Comparison of ENCODE assay signal across 8 mouse cellular contexts in genomic region chr17:35262664-35263522, GRCm38 (mm10). TPM values are rescaled to one million over a fixed set of nuclear protein-coding genes. Genes with fewer than 3 reads are reported as not detected.
DNase-seq lines count a peak whose midpoint lies in the region; ATAC-seq and TF ChIP-seq lines count a peak whose summit lies in the region.

Gene H2-D1 (plus strand): TSS chr17:35262730.

- peaks cover 32% of the 10 kb centered on the region for H3K4me1 ChIP-seq in erythroblast, embryonic 14.5 days (ENCODE audit: control insufficient read depth)
- H3K4me1 ChIP-seq in heart, embryonic 12.5 days (replicated peaks): peaks cover 4% of the 10 kb centered on the region; the same call in 1 of the 2 replicates
- H3K4me1 ChIP-seq in kidney, postnatal 0 days (replicated peaks; ENCODE audit: insufficient read depth, low read length): no peaks in the 10 kb centered on the region
- H3K4me1 ChIP-seq in liver, embryonic 11.5 days (replicated peaks; ENCODE audit: control insufficient read depth, insufficient read depth, low read length): 0 out of 2 replicates have a peak, but pooled peaks cover under 1% of the 10 kb centered on the region
- H3K4me1 ChIP-seq in stomach, embryonic 14.5 days (ENCODE audit: control insufficient read depth, insufficient read depth, low read length): no peaks in the 10 kb centered on the region

- peaks cover 41% of the 10 kb centered on the region for H3K27me3 ChIP-seq in erythroblast, embryonic 14.5 days (ENCODE audit: control insufficient read depth)
- H3K27me3 ChIP-seq in heart, embryonic 12.5 days (replicated peaks): peaks cover 65% of the 10 kb centered on the region
- H3K27me3 ChIP-seq in kidney, postnatal 0 days (ENCODE audit: insufficient read depth, low read length): no peaks in the 10 kb centered on the region
- H3K27me3 ChIP-seq in liver, embryonic 11.5 days (replicated peaks; ENCODE audit: control insufficient read depth, insufficient read depth, low read length): no peaks in the 10 kb centered on the region; the same call in 1 of the 2 replicates
- no peaks in the 10 kb centered on the region for H3K27me3 ChIP-seq in stomach, embryonic 14.5 days (ENCODE audit: control insufficient read depth, insufficient read depth, low read length)

- no peaks in the 10 kb centered on the region for H3K9me3 ChIP-seq in erythroblast, embryonic 14.5 days (ENCODE audit: control insufficient read depth, low read length)
- no peaks in the 10 kb centered on the region for H3K9me3 ChIP-seq in heart, embryonic 12.5 days (replicated peaks)
- H3K9me3 ChIP-seq in kidney, postnatal 0 days (replicated peaks; ENCODE audit: low read length): no peaks in the 10 kb centered on the region
- no peaks in the 10 kb centered on the region for H3K9me3 ChIP-seq in liver, embryonic 11.5 days (ENCODE audit: control insufficient read depth, low read length)
- H3K9me3 ChIP-seq in stomach, embryonic 14.5 days (ENCODE audit: control insufficient read depth, low read depth, low read length): no peaks in the 10 kb centered on the region

- H3K9ac ChIP-seq in heart, embryonic 12.5 days: peak within 1 kb of the TSS; percentile 71
- peak within 1 kb of the TSS; percentile 69 for H3K9ac ChIP-seq in kidney, postnatal 0 days (ENCODE audit: low read depth, low read length)
- H3K9ac ChIP-seq in liver, embryonic 11.5 days (ENCODE audit: low read depth, low read length): peak within 1 kb of the TSS; percentile 69
- peak within 1 kb of the TSS; percentile 38; the same call in 1 of the 2 replicates for H3K9ac ChIP-seq in stomach, embryonic 14.5 days (replicated peaks; ENCODE audit: low read depth, low read length)

- peak within 1 kb of the TSS; percentile 100 for H3K4me2 ChIP-seq in heart, embryonic 12.5 days
- H3K4me2 ChIP-seq in kidney, postnatal 0 days (ENCODE audit: low read length): peak within 1 kb of the TSS; percentile 99
- H3K4me2 ChIP-seq in liver, embryonic 11.5 days: peak within 1 kb of the TSS; percentile 99
- H3K4me2 ChIP-seq in stomach, embryonic 14.5 days (replicated peaks; ENCODE audit: low read depth, low read length): peak within 1 kb of the TSS; percentile 100

- peaks cover 3% of the 10 kb centered on the region for H3K36me3 ChIP-seq in erythroblast, embryonic 14.5 days (ENCODE audit: control insufficient read depth)
- H3K36me3 ChIP-seq in heart, embryonic 12.5 days: no peaks in the 10 kb centered on the region
- H3K36me3 ChIP-seq in kidney, postnatal 0 days (ENCODE audit: insufficient read depth, low read length): no peaks in the 10 kb centered on the region
- no peaks in the 10 kb centered on the region for H3K36me3 ChIP-seq in liver, embryonic 11.5 days (ENCODE audit: control insufficient read depth, insufficient read depth, low read length)
- H3K36me3 ChIP-seq in stomach, embryonic 14.5 days (ENCODE audit: control insufficient read depth, insufficient read depth, low read length): no peaks in the 10 kb centered on the region

- no peak within 1 kb of the TSS for H3K27ac ChIP-seq in heart, embryonic 12.5 days (ENCODE audit: poor library complexity, severe bottlenecking)
- no peak within 1 kb of the TSS for H3K27ac ChIP-seq in kidney, postnatal 0 days
- H3K27ac ChIP-seq in liver, embryonic 11.5 days (ENCODE audit: low read depth, low read length): no peak within 1 kb of the TSS; the same call in 1 of the 2 replicates
- H3K27ac ChIP-seq in stomach, embryonic 14.5 days (ENCODE audit: low read length): no peak within 1 kb of the TSS

- H3K4me3 ChIP-seq in erythroblast, embryonic 14.5 days (replicated peaks): peak within 1 kb of the TSS; percentile 77
- H3K4me3 ChIP-seq in heart, embryonic 12.5 days: peak within 1 kb of the TSS; percentile 70
- peak within 1 kb of the TSS; percentile 66 for H3K4me3 ChIP-seq in kidney, postnatal 0 days (replicated peaks; ENCODE audit: low read depth, low read length)
- H3K4me3 ChIP-seq in liver, embryonic 11.5 days (ENCODE audit: low read depth, low read length): peak within 1 kb of the TSS; percentile 70
- peak within 1 kb of the TSS; percentile 65 for H3K4me3 ChIP-seq in stomach, embryonic 14.5 days (ENCODE audit: low read depth, low read length)

- no peak for TF ChIP-seq CTCF in brain, embryonic 14.5 days (IDR thresholded peaks at IDR 0.05; ENCODE audit: borderline replicate concordance, extremely low read depth, insufficient read depth, insufficient read length)
- no peak for TF ChIP-seq CTCF in kidney, postnatal 0 days (IDR thresholded peaks at IDR 0.05; ENCODE audit: low read depth)

- 2% methylated on average over 72 of the region's 73 CpGs for WGBS in heart, embryonic 12.5 days
- WGBS in kidney, postnatal 0 days: 2% methylated on average over 73 of the region's 73 CpGs
- WGBS in liver, embryonic 11.5 days: 1% methylated on average over 54 of the region's 73 CpGs
- WGBS in stomach, embryonic 14.5 days: 1% methylated on average over 72 of the region's 73 CpGs

- peak; percentile 100 for DNase-seq in B cell, adult 2 months
- peak; percentile 91 for DNase-seq in brain, embryonic 14.5 days (ENCODE audit: low read depth)
- DNase-seq in kidney, postnatal 0 days (ENCODE audit: low spot score): peak; percentile 83
- peak; percentile 85 for DNase-seq in liver, embryonic 11.5 days (ENCODE audit: low spot score)
- peak; percentile 99 for DNase-seq in naive thymus-derived CD4-positive, alpha-beta T cell, adult 2 months (ENCODE audit: low read depth)

- peak; percentile 70; the same call in 1 of the 2 replicates for TF ChIP-seq POLR2A in brain, embryonic 14.5 days (IDR thresholded peaks at IDR 0.05; ENCODE audit: borderline replicate concordance, extremely low read depth, insufficient read depth, insufficient read length, poor library complexity, severe bottlenecking)

- ATAC-seq in heart, embryonic 12.5 days (ENCODE audit: insufficient number of reproducible peaks, low FRiP score): peak; percentile 90
- peak; percentile 85 for ATAC-seq in kidney, postnatal 0 days (replicated peaks; ENCODE audit: low FRiP score, low read depth)
- ATAC-seq in liver, embryonic 11.5 days (replicated peaks; ENCODE audit: low FRiP score): peak; percentile 91
- ATAC-seq in stomach, embryonic 14.5 days (ENCODE audit: insufficient number of reproducible peaks, insufficient read depth, low FRiP score, low read depth): peak; percentile 91

RNA-seq across cellular contexts. Expression of gene H2-D1, which starts in this region (rescaled TPM):
- 37.1 and 39.5 TPM in 2 replicates for polyA plus RNA-seq in brain, embryonic 14.5 days (2012; rRNA removed)
- 2.4 and 2.7 TPM in 2 replicates for polyA plus RNA-seq in erythroblast, embryonic 14.5 days (2012)
- polyA plus RNA-seq in heart, embryonic 12.5 days (2016; fragmentation: Nextera tagmentation; extraction: Ambion mirVana): 30.2 and 32.8 TPM in 2 replicates
- 111 and 125 TPM in 2 replicates for polyA plus RNA-seq in kidney, postnatal 0 days (2015; fragmentation: Nextera tagmentation; extraction: Ambion mirVana)
- polyA plus RNA-seq in liver, embryonic 11.5 days (2014; fragmentation: Nextera tagmentation; extraction: Ambion mirVana): 88.0 and 90.8 TPM in 2 replicates
- polyA plus RNA-seq in stomach, embryonic 14.5 days (2014; fragmentation: Nextera tagmentation; extraction: Ambion mirVana): 77.6 and 83.3 TPM in 2 replicates
